Mouse (Mus musculus): ENCODE data around the gene Lrrc23. TPM values are rescaled to one million over a fixed set of nuclear protein-coding genes. Genes with fewer than 3 reads are reported as not detected.

Gene Lrrc23
- polyA plus RNA-seq, 1 experiment from 2014 or later = 3.2 TPM

GRCm38 (mm10) chr6:124768704-124769044, 10.9 kb downstream of the Lrrc23 start:
- no peaks in the 10 kb centered on the region for H3K36me3 ChIP-seq (ENCODE audit: control insufficient read depth, insufficient read depth, low read length)
- 5% methylated on average over 9 of the region's 9 CpGs for WGBS
- peaks cover 19% of the 10 kb centered on the region for H3K4me1 ChIP-seq (ENCODE audit: control insufficient read depth, insufficient read depth, low read length)
- H3K27ac ChIP-seq (replicated peaks; ENCODE audit: low read depth, low read length) = peak overlapping the region; percentile 63; the same call in 1 of the 2 replicates
- H3K4me3 ChIP-seq (replicated peaks; ENCODE audit: low read depth, low read length) = peak overlapping the region; percentile 47
- H3K27me3 ChIP-seq (ENCODE audit: control insufficient read depth, insufficient read depth, low read length) = no peaks in the 10 kb centered on the region
- H3K4me2 ChIP-seq (ENCODE audit: low read length) = peak overlapping the region; percentile 75
- 0 out of 2 replicates have a peak, but pooled peaks have one; percentile 2 for ATAC-seq (ENCODE audit: low FRiP score, low TSS enrichment)
- H3K9me3 ChIP-seq (ENCODE audit: control insufficient read depth, low read length) = no peaks in the 10 kb centered on the region
- peak overlapping the region; percentile 77 for H3K9ac ChIP-seq (replicated peaks; ENCODE audit: low read length)
- DNase-seq = no peak

GRCm38 (mm10) chr6:124767920-124768703, 11.4 kb downstream of the Lrrc23 start:
- no peaks in the 10 kb centered on the region for H3K9me3 ChIP-seq (ENCODE audit: control insufficient read depth, low read length)
- no peaks in the 10 kb centered on the region for H3K36me3 ChIP-seq (ENCODE audit: control insufficient read depth, insufficient read depth, low read length)
- H3K4me3 ChIP-seq (replicated peaks; ENCODE audit: low read depth, low read length) = peak overlapping the region; percentile 47
- DNase-seq = peak; percentile 22
- 0 out of 2 replicates have a peak, but pooled peaks have one; percentile 14 for ATAC-seq (ENCODE audit: low FRiP score, low TSS enrichment)
- H3K4me2 ChIP-seq (ENCODE audit: low read length) = peak overlapping the region; percentile 75
- H3K4me1 ChIP-seq (ENCODE audit: control insufficient read depth, insufficient read depth, low read length) = peaks cover 19% of the 10 kb centered on the region
- no peak overlapping the region for H3K27ac ChIP-seq (replicated peaks; ENCODE audit: low read depth, low read length)
- H3K27me3 ChIP-seq (ENCODE audit: control insufficient read depth, insufficient read depth, low read length) = no peaks in the 10 kb centered on the region
- H3K9ac ChIP-seq (replicated peaks; ENCODE audit: low read length) = peak overlapping the region; percentile 77
- 16% methylated on average over 19 of the region's 19 CpGs for WGBS

- Histone ChIP-seq H3K4me3 (replicated peaks; ENCODE audit: low read depth, low read length) (no peak overlapping the region), H3K9ac (replicated peaks; ENCODE audit: low read length) (peak overlapping the region; percentile 29; the same call in 1 of the 2 replicates)
These were observed 12.0 kb downstream of the Lrrc23 start for GRCm38 (mm10) chr6:124767536-124767919.

GRCm38 (mm10) chr6:124765951-124766350, 13.6 kb downstream of the Lrrc23 start:
- H3K27me3 ChIP-seq (ENCODE audit: control insufficient read depth, insufficient read depth, low read length) = no peaks in the 10 kb centered on the region
- 86% methylated on average over 7 of the region's 7 CpGs for WGBS
- H3K36me3 ChIP-seq (ENCODE audit: control insufficient read depth, insufficient read depth, low read length) = no peaks in the 10 kb centered on the region
- no peak for DNase-seq
- no peak overlapping the region for H3K27ac ChIP-seq (replicated peaks; ENCODE audit: low read depth, low read length)
- no peak for ATAC-seq (ENCODE audit: low FRiP score, low TSS enrichment)
- H3K4me3 ChIP-seq (replicated peaks; ENCODE audit: low read depth, low read length) = no peak overlapping the region
- H3K4me1 ChIP-seq (ENCODE audit: control insufficient read depth, insufficient read depth, low read length) = peaks cover 19% of the 10 kb centered on the region
- no peak overlapping the region for H3K4me2 ChIP-seq (ENCODE audit: low read length)
- no peak overlapping the region for H3K9ac ChIP-seq (replicated peaks; ENCODE audit: low read length)
- H3K9me3 ChIP-seq (ENCODE audit: control insufficient read depth, low read length) = no peaks in the 10 kb centered on the region

More at GRCm38 (mm10) chr6:124767536-124767919, 12.0 kb downstream of the Lrrc23 start:
- H3K27me3 ChIP-seq (ENCODE audit: control insufficient read depth, insufficient read depth, low read length) = no peaks in the 10 kb centered on the region
- H3K4me2 ChIP-seq (ENCODE audit: low read length) = peak overlapping the region; percentile 75
- no peaks in the 10 kb centered on the region for H3K9me3 ChIP-seq (ENCODE audit: control insufficient read depth, low read length)
- H3K4me1 ChIP-seq (ENCODE audit: control insufficient read depth, insufficient read depth, low read length) = peaks cover 19% of the 10 kb centered on the region
- no peaks in the 10 kb centered on the region for H3K36me3 ChIP-seq (ENCODE audit: control insufficient read depth, insufficient read depth, low read length)
- WGBS = 13% methylated on average over 4 of the region's 4 CpGs
- no peak for ATAC-seq (ENCODE audit: low FRiP score, low TSS enrichment)
- no peak for DNase-seq
- no peak overlapping the region for H3K27ac ChIP-seq (replicated peaks; ENCODE audit: low read depth, low read length)

GRCm38 (mm10) chr6:124759259-124759658, 20.3 kb downstream of the Lrrc23 start:
- DNase-seq (peak; percentile 85), ATAC-seq (ENCODE audit: low FRiP score, low TSS enrichment) (no peak)
- H3K27ac ChIP-seq (replicated peaks; ENCODE audit: low read depth, low read length) = 0 out of 2 replicates have a peak overlapping the region, but pooled peaks have one; percentile 97
- no peak overlapping the region for H3K9ac ChIP-seq (replicated peaks; ENCODE audit: low read length)
- no peaks in the 10 kb centered on the region for H3K36me3 ChIP-seq (ENCODE audit: control insufficient read depth, insufficient read depth, low read length)
- no peaks in the 10 kb centered on the region for H3K27me3 ChIP-seq (ENCODE audit: control insufficient read depth, insufficient read depth, low read length)
- WGBS = 6% methylated on average over 5 of the region's 5 CpGs
- no peak overlapping the region for H3K4me3 ChIP-seq (replicated peaks; ENCODE audit: low read depth, low read length)
- no peak overlapping the region for H3K4me2 ChIP-seq (ENCODE audit: low read length)
- H3K9me3 ChIP-seq (ENCODE audit: control insufficient read depth, low read length) = no peaks in the 10 kb centered on the region
- H3K4me1 ChIP-seq (ENCODE audit: control insufficient read depth, insufficient read depth, low read length) = peaks cover 32% of the 10 kb centered on the region

- no peak for ATAC-seq (ENCODE audit: low FRiP score, low TSS enrichment)
- H3K4me2 ChIP-seq (ENCODE audit: low read length) = no peak overlapping the region
These were observed 20.7 kb downstream of the Lrrc23 start for GRCm38 (mm10) chr6:124758849-124759232.

GRCm38 (mm10) chr6:124757909-124758848, 21.3 kb downstream of the Lrrc23 start:
- no peaks in the 10 kb centered on the region for H3K36me3 ChIP-seq (ENCODE audit: control insufficient read depth, insufficient read depth, low read length)
- H3K9ac ChIP-seq (replicated peaks; ENCODE audit: low read length) = no peak overlapping the region; the same call in 1 of the 2 replicates
- no peaks in the 10 kb centered on the region for H3K27me3 ChIP-seq (ENCODE audit: control insufficient read depth, insufficient read depth, low read length)
- H3K27ac ChIP-seq (replicated peaks; ENCODE audit: low read depth, low read length) = peak overlapping the region; percentile 97
- H3K4me3 ChIP-seq (replicated peaks; ENCODE audit: low read depth, low read length) = peak overlapping the region; percentile 79
- no peaks in the 10 kb centered on the region for H3K9me3 ChIP-seq (ENCODE audit: control insufficient read depth, low read length)
- H3K4me1 ChIP-seq (ENCODE audit: control insufficient read depth, insufficient read depth, low read length) = peaks cover 41% of the 10 kb centered on the region
- WGBS = 20% methylated on average over 5 of the region's 5 CpGs
- ATAC-seq (ENCODE audit: low FRiP score, low TSS enrichment) (peak; percentile 15; the same call in 1 of the 2 replicates), DNase-seq (peak; percentile 68)
- peak overlapping the region; percentile 70 for H3K4me2 ChIP-seq (ENCODE audit: low read length)

More at GRCm38 (mm10) chr6:124758849-124759232, 20.7 kb downstream of the Lrrc23 start:
- Histone ChIP-seq H3K9ac (replicated peaks; ENCODE audit: low read length) (no peak overlapping the region), H3K27ac (replicated peaks; ENCODE audit: low read depth, low read length) (peak overlapping the region; percentile 97; the same call in 1 of the 2 replicates), H3K4me3 (replicated peaks; ENCODE audit: low read depth, low read length) (no peak overlapping the region), H3K36me3 (ENCODE audit: control insufficient read depth, insufficient read depth, low read length) (no peaks in the 10 kb centered on the region), H3K27me3 (ENCODE audit: control insufficient read depth, insufficient read depth, low read length) (no peaks in the 10 kb centered on the region), H3K4me1 (ENCODE audit: control insufficient read depth, insufficient read depth, low read length) (peaks cover 36% of the 10 kb centered on the region), H3K9me3 (ENCODE audit: control insufficient read depth, low read length) (no peaks in the 10 kb centered on the region)
- WGBS = 45% methylated on average over 2 of the region's 2 CpGs
- DNase-seq = no peak

GRCm38 (mm10) chr6:124757351-124757880, 22.1 kb downstream of the Lrrc23 start:
- H3K4me2 ChIP-seq (ENCODE audit: low read length) = peak overlapping the region; percentile 70
- no peaks in the 10 kb centered on the region for H3K9me3 ChIP-seq (ENCODE audit: control insufficient read depth, low read length)
- H3K9ac ChIP-seq (replicated peaks; ENCODE audit: low read length) = peak overlapping the region; percentile 93
- peaks cover 5% of the 10 kb centered on the region; the same call in 1 of the 2 replicates for H3K36me3 ChIP-seq (ENCODE audit: control insufficient read depth, insufficient read depth, low read length)
- H3K4me3 ChIP-seq (replicated peaks; ENCODE audit: low read depth, low read length) = peak overlapping the region; percentile 79
- H3K27ac ChIP-seq (replicated peaks; ENCODE audit: low read depth, low read length) = peak overlapping the region; percentile 97
- DNase-seq = no peak
- 4% methylated on average over 5 of the region's 5 CpGs for WGBS
- H3K4me1 ChIP-seq (ENCODE audit: control insufficient read depth, insufficient read depth, low read length) = peaks cover 41% of the 10 kb centered on the region
- no peak for ATAC-seq (ENCODE audit: low FRiP score, low TSS enrichment)
- no peaks in the 10 kb centered on the region for H3K27me3 ChIP-seq (ENCODE audit: control insufficient read depth, insufficient read depth, low read length)

Measured in midbrain, embryonic 14.5 days (tissue).